Mouse (Mus musculus) kidney, adult 2 months (tissue): ENCODE results near the gene Rnf213.

Experiments used
- CTCF ChIP-seq: fragments of 200-500 bp; conservative IDR thresholded peaks from 2 replicates; pipeline ENCODE4 v1.5.1; 2011; ENCODE audit warnings: low read depth, mild to moderate bottlenecking, control low read depth, low read length, moderate library complexity, mixed read lengths; ENCODE audit not compliant: insufficient read depth, insufficient read length
- POLR2A ChIP-seq: fragments of 200-500 bp; IDR thresholded peaks from one replicate; pipeline ENCODE4 v1.6.1; 2011; ENCODE audit warnings: low read depth, low read length, control low read depth

DNA sequence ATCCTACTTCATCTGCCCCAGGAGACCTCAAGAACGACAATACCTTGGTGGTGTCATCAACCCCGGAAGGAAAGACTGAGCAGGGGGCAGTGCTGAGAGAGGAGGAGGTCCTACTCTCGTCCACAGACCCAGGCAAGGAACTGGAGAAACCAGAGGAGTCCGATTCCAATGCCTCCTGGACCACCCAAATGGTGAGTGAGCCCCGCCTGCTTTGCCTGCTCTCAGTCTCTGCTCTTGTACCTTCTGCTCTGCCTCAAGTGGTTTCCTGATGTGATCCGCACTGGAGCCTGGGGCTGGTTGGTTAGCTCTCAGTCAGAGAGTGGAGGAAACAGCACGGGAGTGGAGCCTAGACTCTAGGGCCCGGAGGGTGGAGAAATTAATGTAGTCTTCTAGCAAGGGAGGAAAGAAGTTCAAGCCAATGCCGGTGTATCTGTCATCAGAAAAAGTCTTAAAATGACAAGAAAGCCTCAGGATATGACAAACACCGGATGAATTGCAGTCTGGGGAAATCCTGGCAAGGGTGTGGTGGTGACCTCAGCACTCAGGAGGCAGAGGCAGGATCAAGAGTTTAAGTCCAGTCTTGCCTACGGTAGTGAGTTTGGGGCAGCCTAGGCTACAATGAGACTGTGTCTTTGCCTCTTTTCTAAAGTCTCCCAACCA is 9.7 kb downstream of the Rnf213 start:
- TF ChIP-seq CTCF (no peak), POLR2A (no peak)
